Mouse (Mus musculus) heart, embryonic 10.5 days (tissue): ENCODE results near the gene Chrnb2. TPM values are rescaled to one million over a fixed set of nuclear protein-coding genes. Genes with fewer than 3 reads are reported as not detected.

Experiments
- polyA plus RNA-seq: library from polyadenylated mRNA; unstranded; fragments of >200 nt; fragmentation: Nextera tagmentation; extraction: Ambion mirVana; gene quantifications from 2 replicates; pipeline ENCODE4 v1.2.1, GENCODE M21; 2016

Gene Chrnb2
- polyA plus RNA-seq, 1 experiment from 2014 or later = 0.25 TPM

Other genes starting within 250 kb of the Chrnb2 start
- gene Kcnn3, start 244.5 kb downstream of the Chrnb2 start, polyA plus RNA-seq = 0.58 and 1.1 TPM in 2 replicates
- gene Adar, start 49.6 kb downstream of the Chrnb2 start, polyA plus RNA-seq = 8.6 and 10.0 TPM in 2 replicates
- gene Ube2q1, start 9.0 kb upstream of the Chrnb2 start, polyA plus RNA-seq = 9.5 and 14.7 TPM in 2 replicates
- gene She, start 66.7 kb upstream of the Chrnb2 start, polyA plus RNA-seq = 5.4 and 5.9 TPM in 2 replicates
- 0.28 and 0.48 TPM in 2 replicates for gene Il6ra, start 148.6 kb upstream of the Chrnb2 start, polyA plus RNA-seq
- 15.3 and 17.7 TPM in 2 replicates for gene Atp8b2, start 198.9 kb upstream of the Chrnb2 start, polyA plus RNA-seq
- gene Hax1, start 234.1 kb upstream of the Chrnb2 start, polyA plus RNA-seq = 114 and 150 TPM in 2 replicates